Mouse (Mus musculus): Measurements from ENCODE around the gene Plekha6.

- no peak for TF ChIP-seq ZNF384 (IDR thresholded peaks at IDR 0.05; ENCODE audit: low read depth, low read length)
- no peak for TF ChIP-seq MAFK (IDR thresholded peaks at IDR 0.05; ENCODE audit: insufficient read depth, low read depth, low read length)
- no peak for TF ChIP-seq CHD2 (IDR thresholded peaks at IDR 0.05; ENCODE audit: low read depth, low read length)
- no peak for TF ChIP-seq HCFC1 (IDR thresholded peaks at IDR 0.05; ENCODE audit: borderline replicate concordance, insufficient read depth, low read length)
- TF ChIP-seq ZC3H11A (IDR thresholded peaks at IDR 0.05; ENCODE audit: borderline replicate concordance, low read depth, low read length) = no peak
Observed at GRCm38 (mm10) chr1:133306842-133307241, 142.8 kb downstream of the Plekha6 start.

All from ES-E14 (cell line).